Mouse (Mus musculus) forebrain, embryonic 13.5 days (tissue): ENCODE data around the gene Slc43a3. TPM values are rescaled to one million over a fixed set of nuclear protein-coding genes. Genes with fewer than 3 reads are reported as not detected.
A peak's percentile ranks its signal among the peaks of the same experiment; 100 is the strongest.

Experiments
- ATAC-seq: fragments of 200-750 bp; cut with Nextera tagmentation; 2 replicates; pipeline ENCODE4 v1.8.0; 2017
- H3K27ac ChIP-seq: fragments of 300-500 bp; sonication (generic); 2 replicates; pipeline ENCODE4 v1.5.1; 2015; ENCODE audit warnings: inconsistent platforms, mild to moderate bottlenecking, moderate library complexity
- H3K27me3 ChIP-seq: fragments of 300-500 bp; sonication (generic); 2 replicates; pipeline ENCODE4 v1.6.1; 2015; ENCODE audit warnings: mild to moderate bottlenecking, inconsistent platforms
- H3K36me3 ChIP-seq: fragments of 300-500 bp; sonication (generic); 2 replicates; pipeline ENCODE4 v1.6.1; 2015; ENCODE audit warnings: mild to moderate bottlenecking, inconsistent platforms; ENCODE audit not compliant: poor library complexity, severe bottlenecking
- H3K4me1 ChIP-seq: fragments of 300-500 bp; sonication (generic); 2 replicates; pipeline ENCODE4 v1.6.1; 2015; ENCODE audit warnings: inconsistent platforms
- H3K4me2 ChIP-seq: fragments of 300-500 bp; sonication (generic); 2 replicates; pipeline ENCODE4 v1.6.1; 2015; ENCODE audit warnings: inconsistent platforms, mild to moderate bottlenecking, moderate library complexity
- H3K4me3 ChIP-seq: fragments of 300-500 bp; sonication (generic); 2 replicates; pipeline ENCODE4 v1.5.1; 2015; ENCODE audit warnings: mild to moderate bottlenecking, inconsistent platforms
- H3K9ac ChIP-seq: fragments of 300-500 bp; sonication (generic); 2 replicates; pipeline ENCODE4 v1.6.1; 2015; ENCODE audit warnings: mild to moderate bottlenecking, inconsistent platforms
- H3K9me3 ChIP-seq: fragments of 300-500 bp; sonication (generic); replicated peaks from 2 replicates; pipeline ENCODE4 v1.6.1; 2016; ENCODE audit warnings: inconsistent platforms
- WGBS: fragments of 180-500 bp; shearing (Covaris S2); methylation state at CpG from one replicate; pipeline ENCODE4 v1.1.7; 2015; 5-methylcytosine and 5-hydroxymethylcytosine counted together
- microRNA-seq: library from miRNA; unstranded; fragments of <30 nt; microRNA quantifications from one replicate; pipeline ENCODE4, GENCODE M21; 2016
- polyA plus RNA-seq: library from polyadenylated mRNA; unstranded; fragments of >200 nt; fragmentation: Nextera tagmentation; extraction: Ambion mirVana; gene quantifications from 2 replicates; pipeline ENCODE4 v1.2.1, GENCODE M21; 2015

Slc43a3 gene
- polyA plus RNA-seq, 1 experiment from 2014 or later: 6.6 TPM

DNA sequence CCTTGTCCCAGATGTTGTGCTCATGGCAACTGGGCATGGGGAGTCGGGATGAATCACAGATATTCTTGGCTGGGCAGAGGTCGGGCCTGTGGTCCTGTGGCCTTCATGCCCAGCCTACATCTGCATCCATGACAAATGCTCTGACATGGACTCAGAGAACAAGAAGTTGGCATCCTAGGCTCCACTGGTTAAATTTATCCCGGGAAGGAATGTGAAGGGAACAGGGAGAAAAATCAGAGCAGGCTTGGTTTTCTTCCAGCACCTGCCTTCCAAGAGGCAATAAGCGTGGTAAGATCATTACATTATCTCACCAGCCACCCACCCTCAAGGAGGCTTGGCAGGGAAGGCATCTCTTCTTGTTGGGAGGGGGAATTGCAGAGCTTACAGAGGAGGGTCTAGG lies 68.0 kb downstream of the Slc43a3 start:
- ATAC-seq: no peak
- WGBS: 85% methylated on average over 4 of the region's 4 CpGs
- Histone ChIP-seq H3K36me3 (no peaks in the 10 kb centered on the region), H3K9me3 (no peaks in the 10 kb centered on the region), H3K27ac (no peak overlapping the region), H3K4me3 (no peak overlapping the region), H3K9ac (no peak overlapping the region), H3K27me3 (no peaks in the 10 kb centered on the region), H3K4me2 (no peak overlapping the region), H3K4me1 (no peaks in the 10 kb centered on the region)

DNA sequence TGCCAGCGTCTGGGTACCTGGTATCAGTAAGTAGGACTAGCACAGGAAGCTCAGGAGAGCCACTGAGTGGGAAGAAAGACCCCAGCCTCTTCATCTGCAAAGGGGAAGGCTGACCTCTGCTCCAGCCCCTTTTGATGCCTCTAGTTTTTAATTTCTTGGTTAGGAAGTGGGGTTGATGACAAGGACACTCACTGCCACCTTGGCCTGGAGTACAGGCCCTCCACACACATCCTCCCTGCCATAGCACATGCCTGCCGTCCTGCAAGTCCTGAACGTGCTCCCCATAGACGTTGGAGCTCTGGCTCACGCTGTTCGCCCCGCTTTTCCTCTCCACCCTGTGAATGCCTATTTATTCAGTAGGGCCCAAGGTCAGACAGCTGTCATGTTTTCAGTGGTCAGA lies 70.2 kb downstream of the Slc43a3 start:
- H3K36me3 ChIP-seq: no peaks in the 10 kb centered on the region
- H3K4me1 ChIP-seq: no peaks in the 10 kb centered on the region
- WGBS: 74% methylated on average over 7 of the region's 7 CpGs
- H3K27me3 ChIP-seq: no peaks in the 10 kb centered on the region
- H3K4me3 ChIP-seq: no peak overlapping the region
- no peak overlapping the region for H3K4me2 ChIP-seq
- H3K27ac ChIP-seq: no peak overlapping the region
- no peaks in the 10 kb centered on the region for H3K9me3 ChIP-seq
- no peak for ATAC-seq
- H3K9ac ChIP-seq: no peak overlapping the region

DNA sequence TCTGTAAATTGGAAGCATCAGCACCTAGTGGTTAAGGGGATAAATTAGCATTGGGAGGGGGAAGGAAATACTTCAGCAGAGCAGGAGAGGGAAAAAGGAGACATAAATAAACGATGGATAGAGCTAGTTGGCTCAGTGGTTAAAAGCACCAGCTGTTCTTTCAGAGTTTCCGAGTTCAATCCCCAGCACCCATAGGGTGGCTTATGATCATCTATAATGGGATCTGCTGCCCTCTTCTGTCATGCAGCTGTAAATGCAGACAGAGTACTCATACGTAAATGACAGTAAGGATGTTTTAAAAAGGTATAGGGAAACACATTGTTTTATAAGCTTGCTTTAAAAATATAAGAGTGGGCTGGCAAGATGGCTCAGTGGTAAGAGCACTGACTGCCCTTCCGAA lies 71.3 kb downstream of the Slc43a3 start:
- Histone ChIP-seq H3K36me3 (no peaks in the 10 kb centered on the region), H3K9me3 (no peaks in the 10 kb centered on the region), H3K4me3 (no peak overlapping the region), H3K9ac (no peak overlapping the region), H3K27me3 (no peaks in the 10 kb centered on the region), H3K4me1 (no peaks in the 10 kb centered on the region), H3K27ac (no peak overlapping the region), H3K4me2 (no peak overlapping the region)
- 20% methylated on average over 4 of the region's 4 CpGs for WGBS
- ATAC-seq: peak; percentile 60; the same call in 1 of the 2 replicates

Small RNA genes within 50 kb of the gene (microRNA-seq; reads per million reads assigned to microRNA genes)
- gene Gm24332: not detected

Other genes starting within 250 kb of the Slc43a3 start
- gene Zdhhc5, start 221.4 kb upstream of the Slc43a3 start, polyA plus RNA-seq: 16.5 and 17.7 TPM in 2 replicates
- 35.9 and 36.1 TPM in 2 replicates for gene Clp1, start 209.2 kb upstream of the Slc43a3 start, polyA plus RNA-seq
- 18.2 and 19.5 TPM in 2 replicates for gene Ypel4, start 202.5 kb upstream of the Slc43a3 start, polyA plus RNA-seq
- 6.1 and 7.5 TPM in 2 replicates for gene Gm19426, start 192.9 kb upstream of the Slc43a3 start, polyA plus RNA-seq
- 22.3 and 25.6 TPM in 2 replicates for gene Serping1, start 161.1 kb upstream of the Slc43a3 start, polyA plus RNA-seq
- 19.1 and 21.1 TPM in 2 replicates for gene Ube2l6, start 137.8 kb upstream of the Slc43a3 start, polyA plus RNA-seq
- gene Smtnl1, start 113.9 kb upstream of the Slc43a3 start, polyA plus RNA-seq: 0.09 TPM in 1 of 2 replicates, not detected in the other
- gene Timm10, start 109.6 kb upstream of the Slc43a3 start, polyA plus RNA-seq: 58.0 and 62.5 TPM in 2 replicates
- 5.4 and 7.5 TPM in 2 replicates for gene Slc43a1, start 97.7 kb upstream of the Slc43a3 start, polyA plus RNA-seq
- 3.6 and 5.6 TPM in 2 replicates for gene Rtn4rl2, start 49.9 kb upstream of the Slc43a3 start, polyA plus RNA-seq
- gene Prg2, start 43.9 kb downstream of the Slc43a3 start, polyA plus RNA-seq: 0.44 TPM in 1 of 2 replicates, not detected in the other
- gene Prg3, start 51.6 kb downstream of the Slc43a3 start, polyA plus RNA-seq: not detected in 2 replicates
- 281 and 310 TPM in 2 replicates for gene Ssrp1, start 100.7 kb downstream of the Slc43a3 start, polyA plus RNA-seq
- 0.79 and 0.90 TPM in 2 replicates for gene P2rx3, start 100.9 kb downstream of the Slc43a3 start, polyA plus RNA-seq
- 20.1 and 24.9 TPM in 2 replicates for gene Tnks1bp1, start 111.4 kb downstream of the Slc43a3 start, polyA plus RNA-seq
- 20.0 and 21.7 TPM in 2 replicates for gene Aplnr, start 199.6 kb downstream of the Slc43a3 start, polyA plus RNA-seq